Mouse (Mus musculus): ENCODE data around the gene Shc2. TPM values are rescaled to one million over a fixed set of nuclear protein-coding genes. Genes with fewer than 3 reads are reported as not detected.

Gene Shc2
- total RNA-seq, 2 experiments from 2014 or later, result 44.7 to 49.4 TPM

DNA sequence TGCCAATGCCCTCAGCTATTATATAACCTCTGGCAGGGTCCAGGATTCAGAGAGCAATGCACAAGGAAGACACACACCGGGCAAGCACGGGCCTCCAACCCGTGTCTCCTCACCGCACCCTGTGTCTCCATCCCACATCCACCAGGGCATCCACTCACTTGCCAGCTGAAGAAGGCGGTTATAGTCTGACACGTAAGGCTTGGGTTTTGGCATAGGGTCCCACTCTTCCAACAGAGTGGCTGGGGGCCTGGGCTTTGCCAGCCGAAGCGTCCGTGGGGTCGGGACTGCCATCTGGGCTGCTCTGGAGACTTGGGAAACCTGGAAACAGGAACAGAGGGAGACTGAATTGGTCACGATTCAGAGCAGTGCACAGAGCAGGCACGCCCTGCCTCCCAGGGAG lies 57.9 kb downstream of the Shc2 start:
- no peak for TF ChIP-seq CTCF (conservative IDR thresholded peaks at IDR 0.05)
- H3K27ac ChIP-seq, result no peak overlapping the region
- H3K4me3 ChIP-seq, result no peak overlapping the region
- DNase-seq (ENCODE audit: low spot score in 2 of 2), result no peak

- no peak overlapping the region for H3K27ac ChIP-seq
- no peak for TF ChIP-seq CTCF (conservative IDR thresholded peaks at IDR 0.05)
- no peak for DNase-seq (ENCODE audit: low spot score in 2 of 2)
- no peak overlapping the region for H3K4me3 ChIP-seq
Measured at GRCm38 (mm10) chr10:79578891-79579290, 58.8 kb downstream of the Shc2 start.

GRCm38 (mm10) chr10:79578276-79578675 lies 59.4 kb downstream of the Shc2 start:
- DNase-seq (ENCODE audit: low spot score in 2 of 2), result no peak
- no peak overlapping the region for H3K4me3 ChIP-seq
- no peak for TF ChIP-seq CTCF (conservative IDR thresholded peaks at IDR 0.05)
- no peak overlapping the region for H3K27ac ChIP-seq

DNA sequence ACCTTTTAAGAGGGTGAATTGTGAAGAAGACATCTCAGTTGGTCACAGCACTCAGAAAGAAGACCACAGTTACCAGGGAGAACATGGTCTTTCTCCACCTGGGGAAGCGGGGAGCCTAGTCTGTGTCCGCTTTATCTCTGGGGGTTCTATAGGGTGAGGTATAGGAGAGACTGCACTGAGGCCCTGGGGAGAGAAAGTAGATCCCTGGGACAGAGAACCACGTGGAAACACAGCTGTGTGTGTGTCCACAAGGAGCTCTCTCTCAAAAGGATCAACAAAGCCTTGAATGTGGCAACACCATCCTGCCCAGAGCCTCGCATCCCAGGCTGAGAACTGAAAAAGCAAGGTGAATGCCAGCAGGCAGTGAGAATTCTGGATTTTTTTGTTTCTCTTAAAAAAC lies 60.3 kb downstream of the Shc2 start:
- no peak for TF ChIP-seq CTCF (conservative IDR thresholded peaks at IDR 0.05)
- DNase-seq (ENCODE audit: low spot score in 2 of 2), result no peak
- Histone ChIP-seq H3K27ac (no peak overlapping the region), H3K4me3 (no peak overlapping the region)

DNA sequence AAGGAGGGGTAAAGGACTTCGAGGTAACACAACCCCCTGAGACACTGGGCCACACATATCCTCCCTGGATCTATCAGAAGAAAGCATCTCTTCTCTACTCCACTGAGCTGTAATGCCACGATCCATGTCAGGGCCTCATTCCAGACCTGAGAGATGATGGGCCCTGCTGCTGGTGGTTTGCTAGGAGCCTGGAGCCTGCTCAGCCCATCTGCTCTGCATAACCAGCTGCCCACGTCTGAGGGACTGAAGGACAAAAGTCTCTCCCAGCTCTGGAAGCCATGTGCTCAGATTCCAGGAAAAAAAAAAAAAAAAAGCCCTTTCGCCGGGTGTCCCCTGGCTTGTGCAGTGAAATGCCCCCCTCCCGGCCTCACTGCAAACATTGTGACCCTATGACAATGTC lies 62.0 kb downstream of the Shc2 start:
- no peak for DNase-seq (ENCODE audit: low spot score in 2 of 2)
- Histone ChIP-seq H3K4me3 (no peak overlapping the region), H3K27ac (no peak overlapping the region)
- no peak for TF ChIP-seq CTCF (conservative IDR thresholded peaks at IDR 0.05)

- DNase-seq (ENCODE audit: low spot score in 2 of 2), result no peak
- no peak for TF ChIP-seq CTCF (conservative IDR thresholded peaks at IDR 0.05)
- Histone ChIP-seq H3K27ac (no peak overlapping the region), H3K4me3 (no peak overlapping the region)
Measured at GRCm38 (mm10) chr10:79574796-79575195, 62.9 kb downstream of the Shc2 start.

GRCm38 (mm10) chr10:79574350-79574749 lies 63.4 kb downstream of the Shc2 start:
- H3K27ac ChIP-seq, result no peak overlapping the region
- no peak for TF ChIP-seq CTCF (conservative IDR thresholded peaks at IDR 0.05)
- no peak for DNase-seq (ENCODE audit: low spot score in 2 of 2)
- H3K4me3 ChIP-seq, result no peak overlapping the region

- H3K27ac ChIP-seq, result no peak overlapping the region
- no peak overlapping the region for H3K4me3 ChIP-seq
- TF ChIP-seq CTCF (conservative IDR thresholded peaks at IDR 0.05), result no peak
- no peak for DNase-seq (ENCODE audit: low spot score in 2 of 2)
Measured at GRCm38 (mm10) chr10:79573611-79574010, 64.1 kb downstream of the Shc2 start.

- TF ChIP-seq CTCF (conservative IDR thresholded peaks at IDR 0.05), result no peak
- no peak for DNase-seq (ENCODE audit: low spot score in 2 of 2)
- H3K4me3 ChIP-seq, result no peak overlapping the region
- H3K27ac ChIP-seq, result no peak overlapping the region
Measured at GRCm38 (mm10) chr10:79571314-79571713, 66.4 kb downstream of the Shc2 start.

DNA sequence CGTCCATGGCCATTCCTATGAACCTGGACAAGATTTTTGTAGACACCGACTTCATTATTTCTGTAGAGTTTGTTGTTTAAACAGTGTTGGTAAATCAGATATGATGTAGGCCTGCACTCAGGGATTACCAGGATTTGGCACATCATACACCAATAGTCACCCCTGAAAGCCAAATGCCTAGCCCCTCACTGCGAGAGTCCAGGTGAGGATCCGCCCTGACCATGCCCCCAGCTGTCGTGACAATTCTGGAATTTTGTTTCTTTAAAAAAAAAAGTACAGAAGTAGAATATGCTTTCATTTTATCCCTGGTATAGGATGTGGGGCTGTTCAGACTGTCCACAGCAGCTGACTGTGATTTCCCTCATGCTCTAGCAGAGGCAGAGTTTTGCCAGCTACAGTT lies 67.8 kb downstream of the Shc2 start:
- H3K4me3 ChIP-seq, result no peak overlapping the region
- no peak overlapping the region for H3K27ac ChIP-seq
- TF ChIP-seq CTCF (conservative IDR thresholded peaks at IDR 0.05), result no peak
- no peak for DNase-seq (ENCODE audit: low spot score in 2 of 2)

Other genes starting within 250 kb of the Shc2 start
- gene Vmn2r83, start 169.2 kb downstream of the Shc2 start, total RNA-seq (2021), result not detected
- gene Plpp2, start 104.1 kb downstream of the Shc2 start, total RNA-seq (2021), result 1 to 10 TPM; 4.2 to 4.9 TPM
- gene Mier2, start 82.7 kb downstream of the Shc2 start, total RNA-seq (2021), result 10 to 100 TPM; 60.1 to 61.6 TPM
- 1 to 10 TPM in 1 of 2 experiments, not detected in 1; 1.2 TPM for gene Theg, start 50.6 kb downstream of the Shc2 start, total RNA-seq (2021)
- 10 to 100 TPM; 15.5 to 16.6 TPM for gene C2cd4c, start 23.9 kb downstream of the Shc2 start, total RNA-seq (2021)
- gene Odf3l2, start 7.8 kb upstream of the Shc2 start, total RNA-seq (2021), result under 1 TPM; 0.29 to 0.38 TPM
- gene Madcam1, start 26.6 kb upstream of the Shc2 start, total RNA-seq (2021), result not detected
- 10 to 100 TPM; 67.8 to 73.5 TPM for gene Tpgs1, start 31.5 kb upstream of the Shc2 start, total RNA-seq (2021)
- 10 to 100 TPM; 73.1 to 79.8 TPM for gene Cdc34, start 44.3 kb upstream of the Shc2 start, total RNA-seq (2021)
- 1 to 10 TPM; 3.3 to 4.0 TPM for gene Gzmm, start 51.1 kb upstream of the Shc2 start, total RNA-seq (2021)
- gene Bsg, start 66.6 kb upstream of the Shc2 start, total RNA-seq (2021), result 100 to 1,000 TPM; 538 TPM
- 100 to 1,000 TPM; 118 TPM for gene Hcn2, start 78.7 kb upstream of the Shc2 start, total RNA-seq (2021)
- gene Polrmt, start 108.7 kb upstream of the Shc2 start, total RNA-seq (2021), result 10 to 100 TPM; 44.5 to 50.6 TPM
- gene Fgf22, start 117.2 kb upstream of the Shc2 start, total RNA-seq (2021), result 1 to 10 TPM; 1.9 to 2.8 TPM
- 10 to 100 TPM; 85.0 to 88.3 TPM for gene Rnf126, start 129.0 kb upstream of the Shc2 start, total RNA-seq (2021)
- 1 to 10 TPM; 2.5 to 2.7 TPM for gene Fstl3, start 139.4 kb upstream of the Shc2 start, total RNA-seq (2021)
- gene Prss57, start 153.0 kb upstream of the Shc2 start, total RNA-seq (2021), result under 1 TPM; 0.26 to 0.37 TPM
- 100 to 1,000 TPM; 275 to 277 TPM for gene Palm, start 155.7 kb upstream of the Shc2 start, total RNA-seq (2021)
- gene Misp, start 183.1 kb upstream of the Shc2 start, total RNA-seq (2021), result 1 to 10 TPM in 1 of 2 experiments, under 1 TPM in 1; 0.54 to 1.1 TPM
- 10 to 100 TPM; 56.9 to 58.7 TPM for gene Ptbp1, start 216.5 kb upstream of the Shc2 start, total RNA-seq (2021)
- 1 to 10 TPM; 1.5 to 2.6 TPM for gene Prtn3, start 236.6 kb upstream of the Shc2 start, total RNA-seq (2021)
- 10 to 100 TPM; 33.7 to 37.1 TPM for gene Plppr3, start 236.7 kb upstream of the Shc2 start, total RNA-seq (2021)
- gene Elane, start 248.3 kb upstream of the Shc2 start, total RNA-seq (2021), result not detected